Mouse (Mus musculus) CH12.LX (cell line): ENCODE results near the gene Cdhr4.

Experiments
- BHLHE40 ChIP-seq: IDR thresholded peaks from 2 replicates; pipeline ENCODE4 v1.6.1; 2011; ENCODE audit warnings: mild to moderate bottlenecking, low read depth, low read length, improper control_type of control experiment
- CTCF ChIP-seq, 2 experiments: IDR thresholded peaks in 1 of 2; conservative IDR thresholded peaks in 1 of 2; 2 replicates each; pipeline ENCODE4 v1.5.1; 2011 to 2012; ENCODE audit warnings: low read depth in 2 of 2, low read length in 2 of 2, improper control_type of control experiment in 1 of 2, inconsistent platforms in 1 of 2, mild to moderate bottlenecking in 1 of 2, moderate library complexity in 1 of 2
- EP300 ChIP-seq: IDR thresholded peaks from 2 replicates; pipeline ENCODE4 v1.6.1; 2011; ENCODE audit warnings: low read length, improper control_type of control experiment
- HCFC1 ChIP-seq: IDR thresholded peaks from 2 replicates; pipeline ENCODE4 v1.6.1; 2012; ENCODE audit warnings: low read depth, mild to moderate bottlenecking, inconsistent platforms, low read length, improper control_type of control experiment
- JUND ChIP-seq: conservative IDR thresholded peaks from 2 replicates; pipeline ENCODE4 v1.6.1; 2011; ENCODE audit warnings: low read depth, low read length, improper control_type of control experiment
- MAZ ChIP-seq: IDR thresholded peaks from 2 replicates; pipeline ENCODE4 v1.6.1; 2012; ENCODE audit warnings: low read depth, mild to moderate bottlenecking, inconsistent platforms, low read length, improper control_type of control experiment, moderate library complexity
- NELFE ChIP-seq: IDR thresholded peaks from 2 replicates; pipeline ENCODE4 v1.6.1; 2011; ENCODE audit warnings: low read depth, low read length, improper control_type of control experiment
- POLR2A ChIP-seq: IDR thresholded peaks from 2 replicates; pipeline ENCODE4 v1.6.1; 2011; ENCODE audit warnings: low read depth, mild to moderate bottlenecking, improper control_type of control experiment, low read length
- RCOR1 ChIP-seq: conservative IDR thresholded peaks from 2 replicates; pipeline ENCODE4 v1.6.1; 2012; ENCODE audit warnings: low read depth, mild to moderate bottlenecking, inconsistent platforms, low read length, improper control_type of control experiment
- SIN3A ChIP-seq: IDR thresholded peaks from 2 replicates; pipeline ENCODE4 v1.6.1; 2012; ENCODE audit warnings: low read length, improper control_type of control experiment, inconsistent platforms
- ZKSCAN1 ChIP-seq: IDR thresholded peaks from 2 replicates; pipeline ENCODE4 v1.6.1; 2012; ENCODE audit warnings: low read depth, inconsistent platforms, low read length, improper control_type of control experiment, borderline replicate concordance
- ZNF384 ChIP-seq: IDR thresholded peaks from 2 replicates; pipeline ENCODE4 v1.6.1; 2012; ENCODE audit warnings: low read depth, low read length, improper control_type of control experiment, inconsistent platforms

- TF ChIP-seq ZNF384 (no peak), MAZ (no peak), CTCF (conservative IDR thresholded peaks at IDR 0.05 in 1 of 2, IDR thresholded peaks at IDR 0.05 in 1 of 2; ENCODE audit: low read depth in 2 of 2, low read length in 2 of 2) (no peak), SIN3A (no peak), POLR2A (no peak), JUND (no peak), ZKSCAN1 (no peak), NELFE (no peak), RCOR1 (no peak), BHLHE40 (no peak), EP300 (no peak), HCFC1 (no peak)
Measured at GRCm38 (mm10) chr9:108048566-108048955, 56.3 kb downstream of the Cdhr4 start.
